Mouse (Mus musculus): Measurements from ENCODE around the gene Paqr6. TPM values are rescaled to one million over a fixed set of nuclear protein-coding genes. Genes with fewer than 3 reads are reported as not detected.
"Not testable (repeated sequence)": the region's sequence is repeated elsewhere in the genome, so short reads cannot be mapped to it uniquely, and the experiment has no call there.

The Paqr6 gene
- polyA plus RNA-seq, 1 experiment from 2014 or later = not detected

DNA sequence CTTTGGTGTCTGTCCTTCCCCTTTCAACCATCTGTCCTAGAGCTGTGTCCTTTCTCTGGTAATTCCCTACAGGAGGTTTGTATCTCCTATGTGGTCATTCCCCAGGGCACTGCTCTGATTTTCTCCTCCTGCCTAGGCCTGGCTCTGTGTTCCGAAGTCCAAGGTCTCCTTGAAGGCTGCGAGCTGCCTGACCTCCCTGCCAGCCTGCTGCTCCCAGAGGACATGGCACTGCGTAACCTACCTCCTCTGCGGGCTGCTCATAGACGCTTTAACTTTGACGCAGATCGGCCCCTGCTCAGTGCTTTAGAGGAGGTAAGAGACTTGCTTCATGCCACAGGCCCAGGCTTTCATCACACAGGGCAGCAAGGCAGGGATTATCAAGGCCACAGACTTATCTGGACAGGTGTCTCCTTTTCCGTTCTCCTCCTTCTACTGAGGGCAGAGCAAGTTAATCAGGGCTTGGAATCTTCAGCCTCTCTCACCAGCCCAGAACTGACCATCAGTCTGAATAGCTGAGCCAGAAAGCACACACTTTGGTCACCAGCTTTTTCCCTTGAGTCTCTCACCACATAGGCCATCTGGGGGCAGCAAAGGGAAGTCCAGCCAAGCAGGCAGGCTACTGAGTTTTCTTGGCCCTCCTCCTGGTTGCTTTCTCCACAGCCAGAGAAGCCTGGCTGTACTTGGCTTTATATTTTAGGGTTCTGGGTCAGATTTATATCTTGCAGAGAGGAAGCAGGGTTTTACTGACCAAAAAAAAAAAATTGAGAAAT lies 9.8 kb upstream of the Paqr6 start:
- WGBS (ENCODE audit: missing documents) = 97% methylated on average over 8 of the region's 8 CpGs
- Histone ChIP-seq H3K4me3 (ENCODE audit: inconsistent target) (no peak overlapping the region), H3K36me3 (ENCODE audit: inconsistent target) (peaks cover 99% of the 10 kb centered on the region), H3K27ac (no peak overlapping the region), H3K79me2 (ENCODE audit: inconsistent target) (no peaks in the 10 kb centered on the region)

DNA sequence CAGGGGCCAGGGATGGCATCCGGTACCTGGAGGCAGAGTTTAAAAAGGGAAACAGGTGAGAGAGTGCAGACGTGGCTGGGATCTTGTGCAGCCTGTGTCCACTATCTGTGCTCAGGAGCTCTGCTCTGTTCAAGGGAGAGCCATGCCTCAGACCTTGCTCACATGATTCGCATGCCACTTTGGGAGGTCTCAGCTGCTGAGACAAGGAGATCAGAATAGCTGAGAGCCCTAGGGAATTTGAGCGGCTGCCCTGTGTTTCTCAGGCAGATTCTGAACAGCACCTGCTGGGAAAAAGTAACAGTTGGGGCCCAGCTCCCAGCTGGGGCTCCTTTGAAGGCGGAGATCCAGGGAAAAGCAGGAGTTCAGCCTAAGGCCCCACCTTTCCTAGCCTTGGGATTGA lies 4.8 kb upstream of the Paqr6 start:
- H3K79me2 ChIP-seq (ENCODE audit: inconsistent target) = no peaks in the 10 kb centered on the region
- H3K27ac ChIP-seq = no peak overlapping the region

DNA sequence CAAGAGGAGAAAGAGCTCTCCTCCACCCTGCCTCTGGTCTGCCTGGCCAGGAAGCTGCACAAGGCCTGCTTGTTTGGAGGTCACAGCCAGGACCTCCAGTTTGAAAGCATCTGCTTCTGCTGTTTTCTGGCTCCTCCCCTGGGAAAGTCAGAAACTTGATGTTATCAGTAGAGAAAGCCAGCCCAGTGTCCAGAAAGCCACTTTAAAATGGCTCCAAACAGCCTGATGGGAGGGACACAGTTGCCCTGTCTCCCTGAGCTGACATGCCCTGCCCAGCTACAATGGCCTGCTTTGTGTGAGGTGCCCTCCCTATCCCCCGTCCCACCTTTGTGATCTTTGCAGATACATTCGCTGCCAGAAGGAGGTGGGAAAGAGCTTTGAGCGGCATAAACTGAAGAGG lies 4.4 kb upstream of the Paqr6 start:
- H3K79me2 ChIP-seq (ENCODE audit: inconsistent target) = no peaks in the 10 kb centered on the region
- no peak overlapping the region for H3K4me3 ChIP-seq (ENCODE audit: inconsistent target)
- WGBS (ENCODE audit: missing documents) = 94% methylated on average over 3 of the region's 3 CpGs
- H3K36me3 ChIP-seq (ENCODE audit: inconsistent target) = peaks cover 69% of the 10 kb centered on the region
- H3K27ac ChIP-seq = no peak overlapping the region

More for the DNA sequence above, 4.8 kb upstream of the Paqr6 start:
- 92% methylated on average over 5 of the region's 5 CpGs for WGBS (ENCODE audit: missing documents)
- no peak overlapping the region for H3K4me3 ChIP-seq (ENCODE audit: inconsistent target)
- peaks cover 73% of the 10 kb centered on the region for H3K36me3 ChIP-seq (ENCODE audit: inconsistent target)

DNA sequence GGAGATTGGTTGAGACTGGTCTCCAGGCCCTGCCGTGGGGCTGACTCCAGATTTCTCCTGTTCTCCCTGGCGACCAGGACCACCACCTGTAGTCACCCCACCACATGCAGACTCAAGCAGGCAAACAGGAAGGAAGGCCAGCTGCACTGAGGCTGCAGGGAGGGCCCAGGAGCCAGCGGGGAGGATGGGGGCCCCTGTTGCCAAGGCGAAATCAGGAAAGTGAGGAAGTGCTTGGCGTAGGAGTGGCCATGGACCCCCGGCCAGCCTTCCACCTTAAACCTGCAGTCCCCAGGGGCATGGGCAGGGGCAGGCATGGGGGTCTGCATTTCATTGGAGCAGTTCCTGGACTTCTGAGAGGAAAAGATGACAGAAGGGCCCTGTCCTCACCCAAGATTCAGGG lies 3.3 kb upstream of the Paqr6 start:
- Histone ChIP-seq H3K4me3 (ENCODE audit: inconsistent target) (no peak overlapping the region), H3K79me2 (ENCODE audit: inconsistent target) (no peaks in the 10 kb centered on the region), H3K27ac (no peak overlapping the region), H3K36me3 (ENCODE audit: inconsistent target) (peaks cover 58% of the 10 kb centered on the region)
- WGBS (ENCODE audit: missing documents) = 36% methylated on average over 6 of the region's 6 CpGs

DNA sequence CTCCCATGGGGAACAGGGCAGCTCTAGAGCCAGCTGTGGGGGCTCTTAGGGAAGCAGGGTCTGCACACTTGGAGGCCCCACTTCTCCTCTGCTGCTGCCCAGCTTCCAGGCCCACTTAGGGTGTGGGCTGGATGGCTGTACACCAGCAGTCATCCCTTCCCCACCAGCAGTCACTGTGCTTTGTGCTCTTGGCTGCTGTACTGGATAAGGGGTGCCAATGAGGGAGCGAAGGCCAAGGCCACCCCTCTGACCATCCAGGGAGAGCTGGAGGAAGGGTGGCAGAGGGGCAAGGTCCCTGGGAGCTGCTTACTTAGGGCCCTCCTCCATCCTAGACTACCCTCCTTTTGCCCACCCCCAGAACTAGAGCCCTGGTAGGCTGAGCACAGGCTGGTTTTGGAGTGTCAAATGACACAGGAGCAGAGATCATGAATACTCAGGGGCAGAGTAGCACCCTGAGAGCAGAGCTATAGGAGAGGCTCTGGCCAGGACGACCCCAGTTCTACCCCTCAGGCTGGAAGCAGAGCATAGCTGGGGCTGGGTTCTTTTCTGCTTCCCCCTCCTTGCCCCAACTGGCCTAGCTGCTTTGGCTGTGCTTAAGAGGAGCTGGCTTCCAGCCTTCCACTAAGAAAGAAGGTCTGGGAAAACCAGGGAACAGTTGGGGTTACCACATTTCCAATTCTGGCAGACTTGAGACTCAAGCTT lies 2.6 kb upstream of the Paqr6 start:
- Histone ChIP-seq H3K79me2 (ENCODE audit: inconsistent target) (no peaks in the 10 kb centered on the region), H3K27ac (no peak overlapping the region), H3K4me3 (ENCODE audit: inconsistent target) (no peak overlapping the region), H3K36me3 (ENCODE audit: inconsistent target) (peaks cover 52% of the 10 kb centered on the region)
- 91% methylated on average over 2 of the region's 2 CpGs for WGBS (ENCODE audit: missing documents)

DNA sequence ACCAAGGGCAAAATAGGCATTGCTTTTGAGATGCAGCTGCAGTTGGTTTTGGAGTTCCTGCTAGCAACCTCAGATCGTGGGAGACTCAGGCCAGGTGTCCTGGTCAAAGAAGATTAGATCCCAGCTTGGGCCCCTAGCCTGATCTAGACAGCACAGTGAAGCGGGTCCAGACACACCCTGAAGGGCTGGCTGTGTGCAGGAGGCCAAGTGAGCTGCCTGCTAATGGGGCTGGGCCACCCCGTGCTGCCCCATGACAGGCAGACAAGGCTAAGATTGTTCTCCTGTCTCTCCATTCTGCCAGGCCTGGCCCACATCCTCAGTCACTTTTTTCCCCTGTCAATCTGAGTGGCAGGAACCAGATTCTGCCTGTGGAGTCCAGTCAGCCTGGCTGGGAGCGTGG lies 684 bp upstream of the Paqr6 start:
- no peak overlapping the region for H3K4me3 ChIP-seq (ENCODE audit: inconsistent target)
- H3K36me3 ChIP-seq (ENCODE audit: inconsistent target) = peaks cover 33% of the 10 kb centered on the region
- H3K27ac ChIP-seq = no peak overlapping the region

DNA sequence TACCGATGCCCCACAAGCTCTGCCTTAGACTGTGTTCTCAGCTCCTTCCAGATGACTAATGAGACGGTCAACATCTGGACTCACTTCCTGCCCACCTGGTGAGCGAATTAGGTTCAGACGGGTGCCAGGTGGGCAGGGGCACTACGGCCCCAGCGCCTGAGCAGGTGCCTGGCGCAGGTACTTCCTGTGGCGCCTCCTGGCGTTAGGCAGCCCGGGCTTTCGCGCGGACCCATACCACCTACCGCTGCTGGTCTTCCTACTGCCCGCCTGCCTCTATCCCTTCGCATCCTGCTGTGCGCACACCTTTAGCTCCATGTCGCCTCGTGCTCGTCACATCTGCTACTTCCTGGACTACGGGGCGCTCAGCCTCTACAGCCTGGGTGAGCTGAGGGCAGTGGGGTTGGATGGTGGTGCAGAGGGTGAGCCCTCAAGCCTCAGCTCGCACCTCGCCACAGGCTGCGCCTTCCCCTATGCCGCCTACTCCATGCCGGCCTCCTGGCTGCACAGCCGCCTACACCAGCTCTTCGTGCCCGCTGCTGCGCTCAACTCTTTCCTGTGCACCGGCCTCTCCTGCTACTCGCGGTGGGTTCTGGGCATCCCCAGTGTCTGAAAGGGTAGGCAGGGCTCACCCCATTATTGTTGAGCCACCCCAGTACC lies 1.4 kb downstream of the Paqr6 start:
- Histone ChIP-seq H3K36me3 (ENCODE audit: inconsistent target) (peaks cover 12% of the 10 kb centered on the region; the same call in 1 of the 2 replicates), H3K4me3 (ENCODE audit: inconsistent target) (no peak overlapping the region), H3K79me2 (ENCODE audit: inconsistent target) (no peaks in the 10 kb centered on the region), H3K27ac (no peak overlapping the region)
- WGBS (ENCODE audit: missing documents) = 53% methylated on average over 34 of the region's 34 CpGs

More for the DNA sequence above, 684 bp upstream of the Paqr6 start:
- WGBS (ENCODE audit: missing documents) = 82% methylated on average over 4 of the region's 4 CpGs
- no peaks in the 10 kb centered on the region for H3K79me2 ChIP-seq (ENCODE audit: inconsistent target)

DNA sequence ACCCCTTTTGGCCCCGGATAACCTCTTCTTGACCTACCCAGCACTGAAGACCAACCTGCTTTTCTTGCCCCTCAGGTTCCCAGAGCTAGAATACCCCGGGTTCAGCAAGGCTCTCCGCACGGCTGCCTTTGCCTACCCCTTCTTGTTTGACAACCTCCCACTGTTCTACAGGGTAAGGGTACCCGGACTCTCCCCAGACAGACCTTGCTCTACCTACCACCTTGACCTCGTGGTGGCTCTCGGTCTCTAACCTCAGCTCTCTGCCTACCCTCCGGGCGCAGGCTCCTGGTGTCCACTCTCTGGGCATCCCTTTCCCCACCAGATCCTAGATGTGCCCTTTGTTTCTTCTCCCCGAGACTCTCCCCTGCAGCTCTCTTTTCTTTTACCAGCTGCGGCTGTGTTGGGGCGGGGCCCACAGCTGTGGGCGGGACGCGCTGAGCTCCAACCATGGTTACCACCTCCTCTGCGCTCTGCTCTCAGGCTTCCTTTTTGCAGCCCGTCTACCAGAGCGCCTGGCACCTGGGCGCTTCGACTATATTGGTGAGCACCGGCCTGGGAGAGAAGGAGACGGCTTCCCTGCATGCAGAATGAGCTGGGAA lies 2.5 kb downstream of the Paqr6 start:
- H3K27ac ChIP-seq; H3K79me2 ChIP-seq (ENCODE audit: inconsistent target); H3K4me3 ChIP-seq (ENCODE audit: inconsistent target); H3K36me3 ChIP-seq (ENCODE audit: inconsistent target): not testable (repeated sequence)
- WGBS (ENCODE audit: missing documents) = 12% methylated on average over 9 of the region's 22 CpGs

DNA sequence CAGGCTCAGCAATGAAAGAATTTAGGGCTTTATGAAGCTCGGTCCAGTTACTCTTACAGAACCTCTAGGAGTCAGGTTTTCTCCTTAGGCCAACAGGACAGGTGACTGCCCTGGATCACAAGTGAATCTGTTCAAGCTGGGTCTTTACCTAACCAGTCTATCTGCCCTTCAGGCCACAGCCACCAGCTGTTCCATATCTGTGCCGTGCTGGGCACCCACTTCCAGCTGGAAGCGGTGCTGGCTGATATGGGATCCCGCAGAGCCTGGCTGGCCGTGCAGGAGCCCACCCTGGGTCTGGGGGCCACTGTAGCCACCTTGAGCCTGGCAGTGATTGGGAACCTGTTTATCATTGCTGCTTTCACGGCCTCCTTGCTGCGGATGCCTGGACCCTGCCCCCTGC lies 3.1 kb downstream of the Paqr6 start:
- WGBS (ENCODE audit: missing documents) = 86% methylated on average over 1 of the region's 7 CpGs
- not testable (repeated sequence) for H3K36me3 ChIP-seq (ENCODE audit: inconsistent target); H3K79me2 ChIP-seq (ENCODE audit: inconsistent target); H3K27ac ChIP-seq; H3K4me3 ChIP-seq (ENCODE audit: inconsistent target)

DNA sequence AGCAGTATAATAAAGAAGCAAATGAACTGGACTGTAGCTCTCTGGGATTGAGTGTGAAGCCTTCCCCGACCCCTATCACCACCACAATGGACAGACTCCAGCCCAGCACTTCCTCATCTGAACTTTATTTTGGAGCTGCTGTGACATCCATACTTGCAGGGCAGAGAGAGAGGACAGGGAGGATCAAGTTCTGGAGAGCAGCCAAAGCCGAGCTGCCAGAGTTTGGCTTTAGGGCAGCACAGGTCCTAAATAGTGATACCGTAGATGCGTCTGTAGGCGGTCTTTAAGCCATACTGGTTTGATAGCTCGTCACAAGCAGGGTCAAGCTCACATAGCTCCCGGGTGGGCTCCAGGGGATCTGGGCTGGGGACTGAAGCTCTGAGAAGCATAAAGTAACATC lies 4.1 kb downstream of the Paqr6 start:
- H3K79me2 ChIP-seq (ENCODE audit: inconsistent target) = not testable (repeated sequence)

DNA sequence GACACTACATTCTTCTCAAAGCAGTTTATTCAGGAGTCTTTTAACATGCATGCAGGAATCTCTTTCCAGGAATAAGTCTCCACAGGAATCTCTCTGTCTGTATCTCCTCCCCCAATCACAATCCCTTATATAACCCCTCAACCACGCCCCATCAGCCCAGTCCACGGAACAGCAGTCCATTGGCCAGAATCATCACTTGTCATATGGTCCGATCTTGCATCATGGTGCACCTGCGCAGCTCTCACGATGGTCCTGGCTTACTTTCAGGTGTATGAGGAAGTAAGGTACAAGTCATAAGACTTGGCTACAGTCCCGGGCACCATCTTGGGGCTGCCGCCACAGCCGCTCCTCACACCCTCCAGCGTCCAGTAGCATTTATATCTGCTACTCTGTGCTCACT lies 8.3 kb downstream of the Paqr6 start, which contains the start of gene Bglap3:
Gene Bglap3, minus strand, starts transcription at position 101 of the 400 bp plus-strand sequence.
- 85% methylated on average over 9 of the region's 9 CpGs for WGBS (ENCODE audit: missing documents)
- H3K27ac ChIP-seq; H3K79me2 ChIP-seq (ENCODE audit: inconsistent target); H3K4me3 ChIP-seq (ENCODE audit: inconsistent target); H3K36me3 ChIP-seq (ENCODE audit: inconsistent target): not testable (repeated sequence)

More for the DNA sequence above, 4.1 kb downstream of the Paqr6 start:
- H3K36me3 ChIP-seq (ENCODE audit: inconsistent target); H3K27ac ChIP-seq; H3K4me3 ChIP-seq (ENCODE audit: inconsistent target): not testable (repeated sequence)
- 96% methylated on average over 6 of the region's 7 CpGs for WGBS (ENCODE audit: missing documents)

DNA sequence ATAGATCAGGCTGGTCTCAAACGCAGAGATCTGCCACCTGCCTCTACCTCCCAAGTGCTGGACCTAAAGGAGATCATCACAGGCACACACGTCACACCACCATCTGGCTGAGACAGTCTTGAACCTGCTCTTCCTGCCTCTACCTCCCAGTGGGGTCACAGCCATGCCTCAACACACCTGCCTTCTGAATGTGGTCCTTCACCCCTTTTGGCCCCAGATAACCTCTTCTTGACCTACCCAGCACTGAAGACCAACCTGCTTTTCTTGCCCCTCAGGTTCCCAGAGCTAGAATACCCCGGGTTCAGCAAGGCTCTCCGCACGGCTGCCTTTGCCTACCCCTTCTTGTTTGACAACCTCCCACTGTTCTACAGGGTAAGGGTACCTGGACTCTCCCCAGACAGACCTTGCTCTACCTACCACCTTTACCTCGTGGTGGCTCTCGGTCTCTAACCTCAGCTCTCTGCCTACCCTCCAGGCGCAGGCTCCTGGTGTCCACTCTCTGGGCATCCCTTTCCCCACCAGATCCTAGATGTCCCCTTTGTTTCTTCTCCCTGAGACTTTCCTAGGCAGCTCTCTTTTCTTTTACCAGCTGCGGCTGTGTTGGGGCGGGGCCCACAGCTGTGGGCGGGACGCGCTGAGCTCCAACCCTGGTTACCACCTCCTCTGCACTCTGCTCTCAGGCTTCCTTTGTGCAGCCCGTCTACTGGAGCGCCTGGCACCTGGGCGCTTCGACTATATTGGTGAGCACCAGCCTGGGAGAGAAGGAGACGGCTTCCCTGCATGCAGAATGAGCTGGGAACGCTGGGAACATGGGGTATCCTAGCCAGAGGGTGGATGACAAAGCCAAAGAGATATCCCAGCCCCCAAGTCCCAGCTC lies 11.6 kb downstream of the Paqr6 start:
- not testable (repeated sequence) for H3K36me3 ChIP-seq (ENCODE audit: inconsistent target); H3K27ac ChIP-seq; H3K4me3 ChIP-seq (ENCODE audit: inconsistent target); H3K79me2 ChIP-seq (ENCODE audit: inconsistent target)
- 14% methylated on average over 13 of the region's 19 CpGs for WGBS (ENCODE audit: missing documents)

DNA sequence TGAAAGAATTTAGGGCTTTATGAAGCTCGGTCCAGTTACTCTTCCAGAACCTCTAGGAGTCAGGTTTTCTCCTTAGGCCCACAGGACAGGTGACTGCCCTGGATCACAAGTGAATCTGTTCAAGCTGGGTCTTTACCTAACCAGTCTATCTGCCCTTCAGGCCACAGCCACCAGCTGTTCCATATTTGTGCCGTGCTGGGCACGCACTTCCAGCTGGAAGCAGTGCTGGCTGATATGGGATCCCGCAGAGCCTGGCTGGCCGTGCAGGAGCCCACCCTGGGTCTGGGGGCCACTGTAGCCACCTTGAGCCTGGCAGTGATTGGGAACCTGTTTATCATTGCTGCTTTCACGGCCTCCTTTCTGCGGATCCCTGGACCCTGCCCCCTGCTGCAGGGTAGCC lies 12.3 kb downstream of the Paqr6 start:
- not testable (repeated sequence) for H3K4me3 ChIP-seq (ENCODE audit: inconsistent target); H3K36me3 ChIP-seq (ENCODE audit: inconsistent target); H3K27ac ChIP-seq; H3K79me2 ChIP-seq (ENCODE audit: inconsistent target)
- 74% methylated on average over 3 of the region's 7 CpGs for WGBS (ENCODE audit: missing documents)

DNA sequence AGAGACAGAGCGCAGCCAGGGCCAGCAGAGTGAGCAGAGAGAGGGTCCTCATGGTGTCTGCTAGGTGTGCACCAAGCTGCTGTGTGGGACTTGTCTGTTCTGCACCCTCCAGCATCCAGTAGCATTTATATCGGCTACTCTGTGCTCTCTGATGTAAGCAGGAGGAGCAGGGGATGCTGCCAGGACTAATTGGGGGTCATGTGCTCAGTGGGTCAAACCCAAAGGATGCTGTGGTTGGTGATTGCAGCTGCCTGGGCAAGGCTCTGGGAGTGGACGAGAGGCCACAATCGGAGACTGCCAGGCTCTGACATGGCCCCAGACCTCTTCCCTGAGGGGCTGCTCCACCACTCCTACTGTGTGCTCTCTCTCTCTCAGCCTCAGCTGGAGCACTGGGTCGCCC lies 14.2 kb downstream of the Paqr6 start, which contains the start of gene Bglap2:
Gene Bglap2, minus strand, starts transcription at position 101 of the 400 bp plus-strand sequence.
- H3K4me3 ChIP-seq (ENCODE audit: inconsistent target); H3K27ac ChIP-seq; H3K36me3 ChIP-seq (ENCODE audit: inconsistent target); H3K79me2 ChIP-seq (ENCODE audit: inconsistent target): not testable (repeated sequence)
- WGBS (ENCODE audit: missing documents) = 79% methylated on average over 4 of the region's 5 CpGs

All from macrophage (primary cell).